Mouse (Mus musculus) MEL (cell line): ENCODE measurements at regions not wholly inside any gene's neighbourhood (a gene's known extent, or its start where the extent isn't known, plus 50 kb on each side); places are given as distances from the start of the nearest gene placed in this dataset.

Source experiments
- CTCF ChIP-seq, 3 experiments: IDR thresholded peaks in 2 of 3; conservative IDR thresholded peaks in 1 of 3; 2 replicates each; pipeline ENCODE4 v1.5.1; 2011 to 2012; ENCODE audit warnings: low read length in 3 of 3, low read depth in 2 of 3, mild to moderate bottlenecking in 2 of 3, improper control_type of control experiment in 1 of 3, inconsistent platforms in 1 of 3, mixed read lengths in 1 of 3, moderate library complexity in 1 of 3; ENCODE audit not compliant: control insufficient read depth in 1 of 3, insufficient read depth in 1 of 3, poor library complexity in 1 of 3, severe bottlenecking in 1 of 3
- KAT2A ChIP-seq: conservative IDR thresholded peaks from 2 replicates; pipeline ENCODE4 v1.6.1; 2012; ENCODE audit warnings: low read depth, low read length, improper control_type of control experiment, inconsistent platforms
- ZNF384 ChIP-seq: IDR thresholded peaks from 2 replicates; pipeline ENCODE4 v1.6.1; 2012; ENCODE audit warnings: low read depth, mild to moderate bottlenecking, inconsistent platforms, low read length, improper control_type of control experiment

- TF ChIP-seq KAT2A (no peak), CTCF (IDR thresholded peaks at IDR 0.05 in 2 of 3, conservative IDR thresholded peaks at IDR 0.05 in 1 of 3; ENCODE audit: control insufficient read depth in 1 of 3, insufficient read depth in 1 of 3, low read depth in 2 of 3, low read length in 3 of 3, poor library complexity in 1 of 3, severe bottlenecking in 1 of 3) (peak in 1 of 3 experiments; percentile 64; a peak in 3 of 6 replicates), ZNF384 (no peak)
These were observed 93.5 kb upstream of the P3h2 start for GRCm38 (mm10) chr16:26199125-26199524.
